Mouse (Mus musculus) ES-Bruce4 (cell line): ENCODE data around the gene Tom1l2. TPM values are rescaled to one million over a fixed set of nuclear protein-coding genes. Genes with fewer than 3 reads are reported as not detected.

Experiments
- H3K27ac ChIP-seq: 2 replicates; pipeline ENCODE4 v1.5.1; 2012; ENCODE audit warnings: low read length, inconsistent platforms; ENCODE audit not compliant: insufficient read depth
- H3K27me3 ChIP-seq: 2 replicates; pipeline ENCODE4 v1.6.1; 2012; ENCODE audit warnings: mild to moderate bottlenecking, low read length, inconsistent platforms; ENCODE audit not compliant: control insufficient read depth, poor library complexity, insufficient read depth, severe bottlenecking
- H3K36me3 ChIP-seq: 2 replicates; pipeline ENCODE4 v1.6.1; 2012; ENCODE audit warnings: inconsistent platforms, mild to moderate bottlenecking, low read length, moderate library complexity; ENCODE audit not compliant: control insufficient read depth, poor library complexity, insufficient read depth, severe bottlenecking
- H3K4me1 ChIP-seq: one replicate; pipeline ENCODE4 v1.8.1; 2011; ENCODE audit warnings: low read length; ENCODE audit not compliant: control insufficient read depth, insufficient read depth
- H3K4me3 ChIP-seq: 2 replicates; pipeline ENCODE4 v1.5.1; 2011; ENCODE audit warnings: low read depth, mild to moderate bottlenecking, low read length
- H3K9ac ChIP-seq: 2 replicates; pipeline ENCODE4 v1.6.1; 2012; ENCODE audit warnings: low read depth, mild to moderate bottlenecking, inconsistent platforms; ENCODE audit not compliant: poor library complexity, severe bottlenecking
- H3K9me3 ChIP-seq: replicated peaks from 2 replicates; pipeline ENCODE4 v1.6.1; 2012; ENCODE audit warnings: mild to moderate bottlenecking, low read length, inconsistent platforms; ENCODE audit not compliant: control insufficient read depth, poor library complexity, insufficient read depth, severe bottlenecking
- CTCF ChIP-seq: IDR thresholded peaks from one replicate; pipeline ENCODE4 v1.8.1; 2011; ENCODE audit warnings: low read depth, low read length
- EP300 ChIP-seq: IDR thresholded peaks from 2 replicates; pipeline ENCODE4 v1.6.1; 2011; ENCODE audit warnings: low read depth, low read length; ENCODE audit not compliant: insufficient read depth
- POLR2A ChIP-seq: IDR thresholded peaks from one replicate; pipeline ENCODE4 v1.8.1; 2011; ENCODE audit warnings: low read length; ENCODE audit not compliant: insufficient read depth
- polyA plus RNA-seq: library from polyadenylated mRNA; stranded (reverse); fragments of >200 nt; gene quantifications from 2 replicates; pipeline ENCODE4 v1.2.4, GENCODE M21; 2011; ENCODE audit warnings: low read depth; ENCODE audit not compliant: missing spikeins, insufficient read depth, insufficient read length

Tom1l2 gene
- polyA plus RNA-seq, 1 experiment = 9.9 TPM

DNA sequence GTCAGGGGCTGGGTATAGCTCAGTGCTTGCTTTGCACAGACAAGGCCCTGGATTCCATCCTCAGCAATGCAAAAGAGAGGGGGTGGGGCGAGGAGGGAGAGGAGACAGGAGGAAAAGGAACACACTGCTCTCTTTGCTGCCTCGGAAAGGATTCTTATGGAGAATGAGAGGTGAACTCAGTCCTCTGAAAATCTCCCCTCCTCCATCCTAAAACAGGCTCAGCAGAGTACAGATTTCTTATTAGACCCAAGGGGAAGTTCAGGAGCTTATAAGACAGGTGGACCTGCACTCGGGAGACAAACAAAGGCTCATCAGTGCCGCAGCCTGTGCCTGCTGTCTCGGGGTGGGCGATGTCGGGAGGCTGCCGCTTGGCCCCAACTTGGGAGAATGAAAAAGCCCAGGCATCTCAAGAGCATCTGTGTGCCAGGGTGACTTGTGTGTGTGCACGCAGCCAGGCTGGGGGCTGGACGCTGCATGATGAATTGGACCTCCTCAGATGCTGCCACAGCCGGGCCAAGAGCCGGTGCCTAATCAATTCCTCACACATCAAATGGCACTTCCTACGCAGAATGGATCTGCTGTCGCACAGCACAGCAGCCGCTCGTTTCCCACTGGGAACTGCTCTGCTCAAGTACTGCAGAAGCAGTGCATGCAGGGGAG lies 32.2 kb upstream of the Tom1l2 start:
- Histone ChIP-seq H3K27me3 (no peaks in the 10 kb centered on the region), H3K4me1 (no peaks in the 10 kb centered on the region), H3K4me3 (peak overlapping the region; percentile 43), H3K9me3 (no peaks in the 10 kb centered on the region), H3K9ac (peak overlapping the region; percentile 29; the same call in 1 of the 2 replicates), H3K36me3 (no peaks in the 10 kb centered on the region), H3K27ac (no peak overlapping the region)
- TF ChIP-seq CTCF (no peak), EP300 (no peak), POLR2A (no peak)

DNA sequence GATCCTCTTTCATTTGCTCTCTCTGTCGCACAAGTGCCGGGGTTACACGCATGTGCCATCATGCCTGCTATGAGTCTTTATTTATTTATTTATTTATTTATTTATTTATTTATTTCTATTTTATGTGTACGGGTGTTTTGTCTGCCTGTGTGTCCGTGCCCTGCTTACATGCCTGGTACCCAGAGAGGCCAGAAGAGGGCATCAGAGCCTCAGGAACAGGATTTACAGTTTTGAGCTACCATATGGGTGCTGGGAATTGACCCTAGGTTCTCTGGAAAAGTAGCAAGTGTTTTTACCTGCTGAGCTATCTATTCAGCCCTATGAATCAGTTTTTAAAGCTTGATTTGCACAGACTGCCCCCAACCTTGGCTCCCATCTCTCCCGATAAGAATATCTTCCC lies 30.8 kb upstream of the Tom1l2 start:
- Histone ChIP-seq H3K4me3 (no peak overlapping the region), H3K36me3 (no peaks in the 10 kb centered on the region), H3K27ac (no peak overlapping the region), H3K27me3 (no peaks in the 10 kb centered on the region), H3K4me1 (no peaks in the 10 kb centered on the region), H3K9me3 (no peaks in the 10 kb centered on the region), H3K9ac (no peak overlapping the region)
- TF ChIP-seq EP300 (no peak), CTCF (peak; percentile 48), POLR2A (no peak)

DNA sequence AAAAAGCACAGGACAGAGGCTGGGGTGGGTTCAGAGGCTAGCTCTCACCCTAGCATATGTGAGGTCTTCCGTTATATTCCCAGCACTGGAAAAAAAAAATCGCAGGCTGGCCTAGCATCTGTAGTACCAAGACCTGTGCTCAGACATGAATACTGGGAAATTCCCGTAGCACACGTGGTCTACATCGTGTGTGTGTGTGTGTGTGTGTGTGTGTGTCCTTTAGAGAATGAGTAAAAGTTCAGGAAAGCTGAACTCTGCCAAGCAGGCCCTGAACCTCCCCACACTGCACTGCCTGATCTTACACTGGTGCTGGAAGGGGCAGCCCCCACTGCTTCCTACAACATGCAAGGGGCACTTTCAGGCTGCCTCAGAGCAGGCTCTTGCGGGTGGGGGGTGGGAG lies 21.8 kb upstream of the Tom1l2 start:
- H3K9ac ChIP-seq = no peak overlapping the region
- H3K36me3 ChIP-seq = no peaks in the 10 kb centered on the region
- H3K4me3 ChIP-seq = no peak overlapping the region
- no peak overlapping the region for H3K27ac ChIP-seq
- TF ChIP-seq POLR2A = no peak
- TF ChIP-seq EP300 = no peak
- TF ChIP-seq CTCF = no peak
- H3K4me1 ChIP-seq = no peaks in the 10 kb centered on the region
- no peaks in the 10 kb centered on the region for H3K9me3 ChIP-seq
- H3K27me3 ChIP-seq = no peaks in the 10 kb centered on the region

DNA sequence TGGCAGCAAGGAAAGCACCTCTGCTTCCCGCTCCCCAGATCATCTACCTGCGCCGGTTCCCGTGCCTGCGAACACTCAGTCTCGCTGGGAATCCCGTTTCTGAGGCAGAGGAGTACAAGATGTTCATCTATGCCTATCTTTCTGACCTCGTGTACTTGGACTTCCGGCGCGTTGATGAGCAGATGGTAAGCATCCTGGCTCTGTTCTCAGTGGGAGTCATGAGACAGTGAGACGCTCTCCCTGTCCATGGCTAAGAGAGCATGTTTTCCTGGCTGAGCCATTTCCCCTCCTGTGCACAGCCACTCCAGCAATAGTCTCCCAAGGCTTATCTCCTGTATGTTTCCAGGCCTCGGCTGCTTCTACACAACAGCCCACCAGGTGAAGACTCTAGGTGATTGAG lies 17.7 kb upstream of the Tom1l2 start:
- Histone ChIP-seq H3K27ac (no peak overlapping the region), H3K4me3 (no peak overlapping the region), H3K9me3 (no peaks in the 10 kb centered on the region), H3K4me1 (no peaks in the 10 kb centered on the region), H3K36me3 (no peaks in the 10 kb centered on the region), H3K9ac (no peak overlapping the region), H3K27me3 (no peaks in the 10 kb centered on the region)
- TF ChIP-seq CTCF = no peak
- TF ChIP-seq POLR2A = no peak
- no peak for TF ChIP-seq EP300

DNA sequence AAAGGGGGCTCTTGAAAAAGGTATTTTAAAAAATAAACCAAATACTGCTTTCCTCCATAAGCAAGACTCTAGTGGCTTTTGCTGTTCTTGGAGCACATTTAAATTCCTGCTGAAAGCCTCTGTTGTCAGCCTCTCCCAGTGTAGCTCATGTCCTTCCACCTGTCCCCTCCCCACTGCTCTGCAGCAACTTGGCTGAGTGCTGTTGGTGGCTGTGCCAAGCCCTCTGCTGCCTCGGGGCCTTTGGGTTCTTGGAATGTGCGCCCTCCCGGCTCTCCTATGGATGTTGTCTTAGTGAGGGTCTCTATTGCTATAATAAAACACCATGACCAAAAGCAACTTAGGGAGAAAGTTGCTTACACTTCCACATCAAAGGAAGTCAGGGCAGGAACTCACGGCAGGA lies 16.7 kb upstream of the Tom1l2 start:
- no peaks in the 10 kb centered on the region for H3K4me1 ChIP-seq
- no peaks in the 10 kb centered on the region for H3K27me3 ChIP-seq
- H3K36me3 ChIP-seq = no peaks in the 10 kb centered on the region
- no peak overlapping the region for H3K27ac ChIP-seq
- H3K9ac ChIP-seq = no peak overlapping the region
- H3K9me3 ChIP-seq = no peaks in the 10 kb centered on the region
- TF ChIP-seq POLR2A (no peak), EP300 (no peak), CTCF (no peak)
- H3K4me3 ChIP-seq = no peak overlapping the region

DNA sequence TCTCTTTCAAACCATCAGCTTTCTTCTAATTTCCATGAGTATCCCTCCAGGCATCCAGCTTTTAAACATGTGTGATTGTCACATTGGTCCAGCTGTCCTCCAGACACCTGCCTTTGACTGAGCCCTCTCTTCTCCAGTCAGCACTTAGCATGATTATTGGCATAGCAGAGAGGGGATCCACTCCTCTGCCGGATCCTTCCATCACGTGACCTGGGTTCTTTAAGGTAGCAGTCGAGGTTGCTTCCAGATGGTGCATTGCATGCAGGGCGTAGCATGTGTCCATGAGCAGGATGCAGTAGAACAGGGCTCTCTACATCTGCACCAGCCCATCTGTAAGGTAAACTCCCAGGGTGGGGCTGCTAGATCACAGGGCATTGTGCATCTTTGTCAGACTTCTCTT lies 16.2 kb upstream of the Tom1l2 start:
- H3K27me3 ChIP-seq = no peaks in the 10 kb centered on the region
- H3K27ac ChIP-seq = no peak overlapping the region
- no peaks in the 10 kb centered on the region for H3K36me3 ChIP-seq
- no peak overlapping the region for H3K9ac ChIP-seq
- no peaks in the 10 kb centered on the region for H3K9me3 ChIP-seq
- H3K4me3 ChIP-seq = no peak overlapping the region
- H3K4me1 ChIP-seq = no peaks in the 10 kb centered on the region
- TF ChIP-seq CTCF = no peak
- TF ChIP-seq EP300 = no peak
